Mouse (Mus musculus) thymus, adult 2 months (tissue): ENCODE measurements at regions not wholly inside any gene's neighbourhood (a gene's known extent, or its start where the extent isn't known, plus 50 kb on each side); places are given as distances from the start of the nearest gene placed in this dataset.

Experiments used
- DNase-seq: peaks from one replicate; pipeline ENCODE4 v3.0.0; 2021
- H3K27ac ChIP-seq: fragments of 200-500 bp; 2 replicates; pipeline ENCODE4 v1.5.1; 2012; ENCODE audit warnings: low read length, control low read depth; ENCODE audit not compliant: control insufficient read depth, insufficient read depth
- H3K27me3 ChIP-seq: fragments of 200-500 bp; 2 replicates; pipeline ENCODE4 v1.6.1; 2012; ENCODE audit warnings: mild to moderate bottlenecking, low read length, moderate library complexity, mixed read lengths; ENCODE audit not compliant: control insufficient read depth, insufficient read depth
- H3K36me3 ChIP-seq: fragments of 200-500 bp; 2 replicates; pipeline ENCODE4 v1.6.1; 2012; ENCODE audit warnings: mild to moderate bottlenecking, low read length, moderate library complexity; ENCODE audit not compliant: control insufficient read depth, insufficient read depth
- H3K4me1 ChIP-seq: fragments of 200-500 bp; replicated peaks from 2 replicates; pipeline ENCODE4 v1.6.1; 2012; ENCODE audit warnings: low read length; ENCODE audit not compliant: control insufficient read depth, insufficient read depth
- H3K4me3 ChIP-seq: fragments of 200-500 bp; 2 replicates; pipeline ENCODE4 v1.5.1; 2012; ENCODE audit warnings: mild to moderate bottlenecking, low read length, control low read depth, moderate library complexity; ENCODE audit not compliant: control insufficient read depth, insufficient read depth
- CTCF ChIP-seq: fragments of 200-500 bp; IDR thresholded peaks from 2 replicates; pipeline ENCODE4 v1.5.1; 2012; ENCODE audit warnings: mild to moderate bottlenecking, control low read depth, low read length, moderate library complexity, borderline replicate concordance; ENCODE audit not compliant: control insufficient read depth, poor library complexity, insufficient read depth; ENCODE audit errors: extremely low read depth
- POLR2A ChIP-seq: fragments of 200-500 bp; IDR thresholded peaks from 2 replicates; pipeline ENCODE4 v1.6.1; 2012; ENCODE audit warnings: mild to moderate bottlenecking, low read length, control low read depth, moderate library complexity; ENCODE audit not compliant: control insufficient read depth, poor library complexity, insufficient read depth; ENCODE audit errors: extremely low read depth
- WGBS: fragments of 180-500 bp; shearing (Covaris S2); methylation state at CpG from one replicate; pipeline ENCODE4 v1.1.7; 2018; 5-methylcytosine and 5-hydroxymethylcytosine counted together

DNA sequence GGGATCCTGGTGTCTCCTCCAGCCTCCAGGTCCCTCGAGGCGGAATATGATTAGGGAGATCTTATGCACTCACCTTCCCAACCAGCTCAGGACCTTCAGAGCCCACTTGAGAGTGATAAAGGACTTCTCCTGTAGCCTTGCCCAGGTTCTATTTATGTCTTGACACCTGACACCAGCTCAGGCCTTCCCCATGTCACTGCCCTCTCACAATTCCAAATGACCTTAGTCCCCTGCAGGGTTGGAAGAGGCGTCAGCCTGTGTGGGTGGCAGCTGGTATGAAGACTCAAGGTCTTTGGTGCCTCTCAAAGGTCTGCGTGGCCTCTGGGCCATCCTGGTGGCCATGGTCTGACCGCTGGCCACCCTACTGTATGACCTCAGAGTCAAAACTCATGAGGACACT lies 120.1 kb downstream of the 1810010D01Rik start:
- no peaks in the 10 kb centered on the region for H3K27me3 ChIP-seq
- 96% methylated on average over 5 of the region's 5 CpGs for WGBS
- H3K4me3 ChIP-seq, result no peak overlapping the region
- no peaks in the 10 kb centered on the region for H3K36me3 ChIP-seq
- H3K4me1 ChIP-seq, result peaks cover 30% of the 10 kb centered on the region
- TF ChIP-seq POLR2A, result no peak
- H3K27ac ChIP-seq, result no peak overlapping the region
- DNase-seq, result no peak

DNA sequence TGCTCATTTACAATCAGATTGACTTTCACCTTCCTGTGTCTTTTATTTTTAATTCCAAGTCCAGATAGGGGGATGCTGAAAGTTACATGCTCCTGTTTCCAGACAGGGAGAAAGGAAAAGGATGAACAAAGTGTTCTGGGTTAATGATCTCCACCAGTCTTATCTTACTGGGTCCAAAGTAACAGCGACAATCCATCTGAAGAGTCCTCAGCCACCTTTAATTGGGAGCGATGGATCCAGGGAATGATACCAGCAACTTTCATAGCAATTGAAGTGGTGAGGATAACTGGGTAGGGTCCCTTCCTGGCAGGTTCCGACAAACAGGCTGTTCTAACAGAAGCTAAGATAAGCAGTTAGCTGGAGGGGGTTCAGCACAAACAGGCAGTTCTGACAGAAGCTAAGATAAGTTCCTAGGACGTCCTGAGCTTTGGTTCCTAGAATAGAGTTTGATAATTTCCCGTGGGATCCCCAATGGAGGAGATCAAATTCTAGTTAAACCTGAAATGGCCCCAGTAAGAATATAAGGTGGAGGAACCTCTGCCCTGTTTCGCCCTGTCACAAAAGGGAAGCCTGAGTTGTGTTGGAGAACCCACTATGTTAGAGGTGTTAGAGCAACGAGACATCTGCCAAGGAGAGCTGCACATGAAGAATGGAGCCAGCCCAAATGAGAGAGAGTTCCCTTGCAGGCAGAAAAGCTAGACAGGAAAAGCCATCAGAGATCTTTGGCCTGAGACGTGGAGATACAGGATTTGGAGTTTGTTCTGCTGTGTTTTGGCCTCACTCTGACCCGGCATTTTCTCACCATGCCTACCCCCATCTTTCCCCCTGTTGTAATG lies 124.8 kb downstream of the 1810010D01Rik start:
- DNase-seq, result no peak
- Histone ChIP-seq H3K36me3 (no peaks in the 10 kb centered on the region), H3K4me3 (no peak overlapping the region), H3K4me1 (0 out of 2 replicates have a peak, but pooled peaks cover under 1% of the 10 kb centered on the region), H3K27me3 (no peaks in the 10 kb centered on the region), H3K27ac (no peak overlapping the region)
- 90% methylated on average over 9 of the region's 9 CpGs for WGBS
- TF ChIP-seq CTCF (no peak), POLR2A (no peak)

DNA sequence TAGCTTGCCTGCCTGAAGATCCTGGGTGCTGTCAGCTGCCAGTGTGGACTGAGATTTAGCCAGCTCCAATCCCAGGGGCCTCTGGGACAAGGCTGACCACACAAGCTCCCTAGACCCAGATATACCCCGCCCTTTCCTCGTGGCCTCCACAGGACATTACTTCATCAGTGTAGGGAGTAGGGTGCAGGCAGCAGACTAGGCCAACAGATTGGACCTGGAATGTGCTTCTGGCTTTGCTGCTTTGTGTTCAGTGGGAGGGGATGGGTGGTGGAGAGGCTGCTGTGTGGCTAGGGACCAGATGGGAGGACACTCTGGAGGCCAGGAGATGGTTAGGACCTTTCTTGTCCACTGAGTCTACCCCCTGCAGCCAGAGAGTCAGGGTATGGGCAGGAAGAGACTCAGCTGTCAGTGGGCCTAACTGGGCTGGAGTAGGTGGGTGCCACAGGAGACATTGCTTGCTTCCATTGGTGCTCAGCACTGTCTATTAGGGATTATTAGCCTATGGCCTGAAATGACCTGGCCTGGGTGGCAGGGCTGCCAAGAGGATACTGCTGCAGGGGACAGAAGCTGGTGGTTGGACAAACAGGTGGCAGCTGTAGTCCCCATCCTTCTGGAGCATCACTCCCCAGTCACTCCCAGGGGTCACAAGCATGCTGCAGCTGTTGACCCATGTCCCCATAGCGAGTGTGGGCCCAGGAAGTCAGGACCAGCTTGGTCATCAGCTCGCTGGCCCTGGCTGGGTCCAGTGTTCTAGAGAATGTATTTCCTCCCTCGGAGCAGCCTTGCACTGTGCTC lies 132.5 kb upstream of the Ccnd1 start:
- H3K27me3 ChIP-seq, result no peaks in the 10 kb centered on the region
- WGBS, result 91% methylated on average over 5 of the region's 5 CpGs
- H3K27ac ChIP-seq, result no peak overlapping the region
- no peaks in the 10 kb centered on the region for H3K36me3 ChIP-seq
- no peak overlapping the region for H3K4me3 ChIP-seq
- TF ChIP-seq POLR2A, result no peak
- TF ChIP-seq CTCF, result no peak
- no peaks in the 10 kb centered on the region for H3K4me1 ChIP-seq
- DNase-seq, result no peak

DNA sequence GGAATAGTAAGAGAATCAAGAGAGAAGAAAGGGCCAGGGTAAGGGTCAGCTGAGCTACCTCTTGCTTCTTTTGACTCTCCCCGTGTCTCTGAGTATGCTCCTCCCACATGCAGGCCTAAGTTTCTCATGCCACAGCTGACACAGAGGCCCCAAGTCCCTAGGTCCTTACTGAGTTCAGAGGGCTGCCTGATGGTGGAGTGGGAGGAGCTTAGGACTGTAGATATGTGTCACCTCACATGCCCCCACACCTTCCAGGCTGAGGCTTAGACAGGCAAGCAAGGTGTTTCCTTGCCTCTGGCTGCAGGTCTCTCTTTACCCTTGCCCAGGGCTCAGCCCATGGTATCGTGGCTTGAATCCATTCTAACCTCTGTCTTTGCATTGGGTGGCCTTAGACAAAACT lies 131.8 kb upstream of the Ccnd1 start:
- Histone ChIP-seq H3K4me1 (no peaks in the 10 kb centered on the region), H3K27me3 (no peaks in the 10 kb centered on the region), H3K4me3 (no peak overlapping the region), H3K36me3 (no peaks in the 10 kb centered on the region), H3K27ac (no peak overlapping the region)
- DNase-seq, result no peak
- WGBS, result 68% methylated on average over 2 of the region's 2 CpGs
- TF ChIP-seq POLR2A, result no peak
- TF ChIP-seq CTCF, result no peak

DNA sequence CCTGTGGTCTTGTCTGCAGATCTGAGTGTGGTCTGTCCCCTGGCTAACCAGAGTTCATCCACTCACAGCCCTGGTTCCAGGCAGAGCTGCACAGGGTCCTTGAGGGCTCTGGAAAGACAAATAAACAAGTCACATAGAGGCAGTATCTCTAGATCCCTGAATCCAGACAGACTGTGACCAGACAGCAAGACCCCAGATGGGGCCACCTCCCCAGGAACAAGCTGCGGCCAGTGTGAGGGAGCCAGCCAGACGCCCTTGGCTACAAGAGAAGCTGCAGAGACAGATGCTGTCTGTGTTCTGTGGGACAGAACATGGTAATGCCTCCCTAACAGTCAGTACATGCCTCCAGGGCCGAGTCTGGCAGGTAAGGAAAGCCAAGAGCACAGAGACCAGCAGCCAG lies 127.6 kb upstream of the Ccnd1 start:
- 86% methylated on average over 3 of the region's 3 CpGs for WGBS
- Histone ChIP-seq H3K4me3 (no peak overlapping the region), H3K4me1 (no peaks in the 10 kb centered on the region), H3K27ac (no peak overlapping the region), H3K36me3 (no peaks in the 10 kb centered on the region), H3K27me3 (no peaks in the 10 kb centered on the region)
- TF ChIP-seq POLR2A, result no peak
- TF ChIP-seq CTCF, result no peak
- no peak for DNase-seq

DNA sequence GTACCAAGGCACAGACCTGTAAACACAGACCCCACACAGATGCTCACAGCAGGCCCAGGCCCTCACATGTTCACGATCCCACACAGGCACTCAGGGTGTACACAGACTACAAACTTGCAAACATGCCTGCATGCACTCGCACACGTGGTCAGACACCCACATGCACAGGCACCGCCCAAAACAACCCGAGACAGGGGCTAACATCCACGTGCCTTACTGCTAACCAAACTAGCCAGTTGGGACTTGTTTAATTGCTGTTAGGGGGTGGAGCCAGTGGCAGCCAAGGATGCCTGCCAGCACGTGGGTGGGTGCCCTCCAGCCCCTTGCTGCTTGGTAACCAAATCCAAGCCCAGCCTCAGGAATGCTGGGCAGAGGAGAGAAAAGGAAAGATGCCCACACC lies 116.6 kb upstream of the Ccnd1 start:
- DNase-seq, result no peak
- no peak overlapping the region for H3K27ac ChIP-seq
- no peak overlapping the region for H3K4me3 ChIP-seq
- H3K4me1 ChIP-seq, result no peaks in the 10 kb centered on the region; the same call in 1 of the 2 replicates
- H3K27me3 ChIP-seq, result no peaks in the 10 kb centered on the region
- WGBS, result 72% methylated on average over 7 of the region's 7 CpGs
- TF ChIP-seq POLR2A (no peak), CTCF (no peak)
- no peaks in the 10 kb centered on the region for H3K36me3 ChIP-seq

DNA sequence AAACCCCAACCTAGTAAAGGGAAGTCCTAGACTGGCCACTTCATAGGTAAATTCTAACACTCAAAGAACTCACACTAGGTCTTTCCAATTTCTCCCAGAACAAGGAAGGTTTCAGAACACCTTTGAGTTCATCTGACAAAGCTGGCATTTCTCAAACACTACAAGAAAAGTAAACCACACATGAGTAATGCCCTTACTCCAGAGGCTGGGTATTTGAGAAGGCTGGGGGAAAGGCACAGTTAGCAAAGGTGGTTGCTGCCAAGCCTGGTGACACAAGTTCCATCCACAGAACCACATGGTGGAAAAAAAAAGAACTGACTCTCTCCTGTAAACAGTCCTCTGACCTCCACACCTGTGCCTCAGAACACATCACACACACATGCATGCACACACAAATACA lies 111.9 kb upstream of the Ccnd1 start:
- H3K36me3 ChIP-seq, result no peaks in the 10 kb centered on the region
- H3K27me3 ChIP-seq, result no peaks in the 10 kb centered on the region
- DNase-seq, result no peak
- no peak for TF ChIP-seq POLR2A
- no peak for TF ChIP-seq CTCF
- no peak overlapping the region for H3K27ac ChIP-seq
- peaks cover 20% of the 10 kb centered on the region for H3K4me1 ChIP-seq
- no peak overlapping the region for H3K4me3 ChIP-seq
